Mouse (Mus musculus) T-helper 2 cell (primary cell): Measurements from ENCODE around the gene Psg21.
"Not testable (repeated sequence)": the region's sequence is repeated elsewhere in the genome, so short reads cannot be mapped to it uniquely, and the experiment has no call there.

ENCODE experiments used
- in situ Hi-C: fragments of 300-600 bp; cut with MboI, MseI; formaldehyde crosslinking; loops from one replicate; pipeline ENCODE4 v1.15.1; 2025; ENCODE audit warnings: high pct_unique_total_duplicates

Psg21 gene

GRCm38 (mm10) chr7:18656625-18657024 is at the start of gene Psg21:
Psg21 (minus strand) TSS chr7:18656725.
- in situ Hi-C loops: not testable (repeated sequence)

GRCm38 (mm10) chr7:18686085-18686484 is 29.6 kb upstream of the Psg21 start, which contains the start of gene Psg20:
Psg20 (minus strand) TSS chr7:18686185.
- in situ Hi-C loops: no loop called here

- in situ Hi-C loops: no loop called here
Measured at GRCm38 (mm10) chr7:18685586-18685985, 29.1 kb upstream of the Psg21 start.

GRCm38 (mm10) chr7:18679772-18680171 is 23.2 kb upstream of the Psg21 start:
- in situ Hi-C loops: no loop called here

GRCm38 (mm10) chr7:18626921-18627320 is 29.6 kb downstream of the Psg21 start:
- in situ Hi-C loops: not testable (repeated sequence)

GRCm38 (mm10) chr7:18616401-18616800 is 40.1 kb downstream of the Psg21 start, which contains the start of gene Psg23:
Psg23 (minus strand) TSS chr7:18616501.
- in situ Hi-C loops: not testable (repeated sequence)
